Mouse (Mus musculus): ENCODE results near the gene Aktip.

GRCm38 (mm10) chr8:91170914-91171313 is 28.9 kb downstream of the Aktip start:
- TF ChIP-seq CTCF (conservative IDR thresholded peaks at IDR 0.05; ENCODE audit: low read length) (no peak), NANOG (IDR thresholded peaks at IDR 0.05; ENCODE audit: borderline replicate concordance, low read length) (no peak)
